Mouse (Mus musculus) heart, adult 18-20 months (tissue): ENCODE data around the gene Atp8b5. TPM values are rescaled to one million over a fixed set of nuclear protein-coding genes. Genes with fewer than 3 reads are reported as not detected.

Source experiments
- DNase-seq, 2 experiments: peaks; one replicate each; pipeline ENCODE4 v3.0.0; 2021 to 2022; ENCODE audit warnings: mixed read lengths in 1 of 2
- total RNA-seq, 2 experiments: library from RNA; stranded (reverse); gene quantifications; 2 replicates each; pipeline ENCODE4 v1.2.3; 2021

The Atp8b5 gene
- total RNA-seq, 2 experiments from 2014 or later: 0.07 TPM; not detected in 1

DNA sequence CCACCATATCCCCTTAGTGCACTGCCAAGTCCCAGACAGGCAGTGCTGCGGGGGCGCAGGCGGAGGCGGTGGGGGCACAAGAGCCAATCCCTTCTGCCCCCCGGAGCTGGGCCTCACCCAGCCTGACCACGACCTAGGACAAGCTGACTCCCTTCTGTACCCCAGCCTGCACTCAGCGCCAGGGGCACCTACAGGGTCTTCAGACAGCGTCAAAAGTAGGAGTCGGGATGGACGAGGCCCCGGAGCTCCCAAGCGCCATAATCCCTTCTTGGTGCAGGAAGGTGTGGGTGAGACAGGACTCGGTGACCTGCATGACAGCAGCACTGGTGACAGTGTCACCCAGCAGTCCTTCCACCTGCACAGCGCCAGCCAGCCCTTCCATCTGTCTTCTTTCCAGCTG lies 147.8 kb downstream of the Atp8b5 start:
- no peak for DNase-seq

- peak in 1 of 2 experiments; percentile 29 for DNase-seq
Measured at GRCm38 (mm10) chr4:43415221-43416070, 148.5 kb downstream of the Atp8b5 start.

- peak in 1 of 2 experiments; percentile 7 for DNase-seq
Measured at GRCm38 (mm10) chr4:43416071-43416490, 149.1 kb downstream of the Atp8b5 start.

GRCm38 (mm10) chr4:43417269-43418062 lies 150.5 kb downstream of the Atp8b5 start:
- DNase-seq: peak in 1 of 2 experiments; percentile 27

GRCm38 (mm10) chr4:43418450-43418849 lies 151.5 kb downstream of the Atp8b5 start:
- no peak for DNase-seq

GRCm38 (mm10) chr4:43418973-43419656 lies 152.2 kb downstream of the Atp8b5 start:
- peak; percentile 62 to 77 for DNase-seq

- DNase-seq: peak; percentile 48 to 51
Measured at GRCm38 (mm10) chr4:43419801-43420281, 152.9 kb downstream of the Atp8b5 start.

- DNase-seq: peak; percentile 86 to 92
Measured at GRCm38 (mm10) chr4:43420305-43420704, 153.3 kb downstream of the Atp8b5 start.

DNA sequence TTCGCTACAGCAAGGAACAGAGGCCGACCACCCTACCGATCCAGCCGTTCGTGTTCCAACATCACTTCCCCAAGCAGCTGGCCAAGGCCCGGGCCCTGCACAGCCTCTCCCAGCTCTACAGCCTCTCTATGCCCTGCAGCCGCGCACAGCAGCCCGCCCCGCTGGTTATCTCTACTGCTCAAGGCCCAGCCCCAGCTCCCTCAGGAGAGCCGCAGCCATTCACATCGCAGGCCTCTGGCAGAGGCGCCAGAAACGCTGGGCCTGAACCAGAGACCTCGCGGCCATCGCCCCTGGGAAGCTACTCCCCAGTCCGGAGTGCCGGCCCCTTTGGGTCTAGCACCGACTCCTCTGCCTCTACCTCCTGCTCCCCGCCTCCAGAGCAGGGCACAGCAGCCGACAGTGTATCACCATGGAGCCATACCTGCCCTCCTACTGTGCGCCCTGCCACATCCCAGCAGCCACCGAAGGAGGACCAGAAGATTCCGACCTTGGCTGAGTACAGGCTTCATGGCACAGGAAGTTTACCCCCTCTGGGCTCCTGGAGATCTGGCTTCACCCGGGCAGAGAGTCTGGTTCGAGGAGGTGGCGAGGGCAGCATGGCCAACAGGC lies 154.8 kb downstream of the Atp8b5 start:
- DNase-seq: peak in 1 of 2 experiments; percentile 20

Other genes with a start within 250 kb of the Atp8b5 start
- gene Pigo, start 241.3 kb upstream of the Atp8b5 start, total RNA-seq: 10 to 100 TPM; 20.5 to 24.4 TPM
- 100 to 1,000 TPM; 107 to 113 TPM for gene Stoml2, start 235.4 kb upstream of the Atp8b5 start, total RNA-seq
- 10 to 100 TPM; 27.7 to 30.7 TPM for gene Fam214b, start 220.9 kb upstream of the Atp8b5 start, total RNA-seq
- gene Unc13b, start 208.2 kb upstream of the Atp8b5 start, total RNA-seq: 10 to 100 TPM in 1 of 2 experiments, 1 to 10 TPM in 1; 9.0 to 10.9 TPM
- gene Rusc2, start 114.8 kb downstream of the Atp8b5 start, total RNA-seq: 10 to 100 TPM; 50.5 to 53.9 TPM
- gene Fam166b, start 162.0 kb downstream of the Atp8b5 start, total RNA-seq: under 1 TPM in 1 of 2 experiments, not detected in 1; 0.26 TPM
- 10 to 100 TPM; 30.8 to 32.7 TPM for gene Tesk1, start 174.8 kb downstream of the Atp8b5 start, total RNA-seq
- 1 to 10 TPM in 1 of 2 experiments, under 1 TPM in 1; 0.82 to 4.7 TPM for gene Cd72, start 187.5 kb downstream of the Atp8b5 start, total RNA-seq
- gene Sit1, start 216.6 kb downstream of the Atp8b5 start, total RNA-seq: 1 to 10 TPM in 1 of 2 experiments, not detected in 1; 1.1 TPM
- 10 to 100 TPM; 29.2 to 31.7 TPM for gene Ccdc107, start 225.7 kb downstream of the Atp8b5 start, total RNA-seq
- gene Arhgef39, start 232.5 kb downstream of the Atp8b5 start, total RNA-seq: under 1 TPM in 1 of 2 experiments, not detected in 1; 0.64 TPM
- under 1 TPM in 1 of 2 experiments, not detected in 1; 0.36 TPM for gene Car9, start 239.8 kb downstream of the Atp8b5 start, total RNA-seq